In genomic region chr6:72316044-72316443, GRCm38 (mm10) we compare ENCODE assay signal across 25 mouse cellular contexts. TPM values are rescaled to one million over a fixed set of nuclear protein-coding genes. Genes with fewer than 3 reads are reported as not detected.
DNase-seq lines count a peak whose midpoint lies in the region; ATAC-seq lines count a peak whose summit lies in the region.
"Had no signal": no experiment of that assay in that cellular context is flagged by ENCODE, and none has a peak within 500 bp of the region (broad histone marks: within the 10 kb centered on the region; RNA-seq: fewer than 3 reads in every experiment).

No protein-coding gene starts in this region.

- no peak for DNase-seq in heart, postnatal 4 days
- DNase-seq in lung, adult 18-20 months = peak; percentile 66 to 70
- DNase-seq in lung, postnatal 14 days = no peak
- peak; percentile 62 for DNase-seq in lung, postnatal 25 days (ENCODE audit: low spot score)
- no peak for DNase-seq in ovary, postnatal 10 days (ENCODE audit: low spot score)
- no peak for DNase-seq in embryo, embryonic 10 days (ENCODE audit: low spot score)
- DNase-seq: adrenal gland, postnatal 25 days; cerebellum, adult 18-20 months; gastrocnemius, postnatal 10 days; heart, postnatal 10 days; kidney, adult 18-20 months; kidney, postnatal 10 days; liver, embryonic 13.5 days; thymus, postnatal 14 days had no signal

- H3K4me2 ChIP-seq in heart, embryonic 11.5 days = no peak overlapping the region
- H3K4me2 ChIP-seq: embryonic facial prominence, embryonic 15.5 days; liver, embryonic 13.5 days had no signal

- peaks cover 12% of the 10 kb centered on the region for H3K36me3 ChIP-seq in heart, embryonic 11.5 days (ENCODE audit: control insufficient read depth, insufficient read depth, low read length)

- H3K27ac ChIP-seq in heart, embryonic 11.5 days (ENCODE audit: low read depth, low read length) = 0 out of 2 replicates have a peak overlapping the region, but pooled peaks have one; percentile 16
- H3K27ac ChIP-seq: embryonic facial prominence, embryonic 15.5 days; forebrain, embryonic 10.5 days; layer of hippocampus, adult 2 months; limb, embryonic 10.5 days; liver, embryonic 13.5 days had no signal

- no peak for ATAC-seq in heart, embryonic 11.5 days (replicated peaks; ENCODE audit: insufficient number of reproducible peaks, low FRiP score, low TSS enrichment)
- 0 out of 2 replicates have a peak, but pooled peaks have one; percentile 26 for ATAC-seq in common myeloid progenitor, adult 5-6 weeks (replicated peaks; ENCODE audit: low read depth, poor library complexity, severe bottlenecking)
- ATAC-seq: hindbrain, embryonic 16.5 days had no signal

- no peak overlapping the region for H3K4me3 ChIP-seq in heart, embryonic 11.5 days (ENCODE audit: low read depth, low read length)
- H3K4me3 ChIP-seq: embryonic facial prominence, embryonic 15.5 days; forebrain, embryonic 10.5 days; layer of hippocampus, adult 2 months; limb, embryonic 10.5 days; liver, embryonic 13.5 days had no signal

- H3K9me3 ChIP-seq in heart, embryonic 11.5 days (replicated peaks; ENCODE audit: control insufficient read depth, low read length) = no peaks in the 10 kb centered on the region
- H3K9me3 ChIP-seq: embryonic facial prominence, embryonic 15.5 days; forebrain, embryonic 10.5 days; limb, embryonic 10.5 days; liver, embryonic 13.5 days had no signal

- peaks cover 25% of the 10 kb centered on the region for H3K4me1 ChIP-seq in heart, embryonic 11.5 days (ENCODE audit: control insufficient read depth, insufficient read depth, low read length)
- H3K4me1 ChIP-seq: embryonic facial prominence, embryonic 15.5 days; forebrain, embryonic 10.5 days had no signal

- no peak overlapping the region for H3K9ac ChIP-seq in heart, embryonic 11.5 days (ENCODE audit: low read depth, low read length)
- H3K9ac ChIP-seq: embryonic facial prominence, embryonic 15.5 days; liver, embryonic 13.5 days had no signal

- H3K27me3 ChIP-seq in heart, embryonic 11.5 days (ENCODE audit: control insufficient read depth, insufficient read depth, low read length) = no peaks in the 10 kb centered on the region
- H3K27me3 ChIP-seq: CH12.LX; embryonic facial prominence, embryonic 15.5 days; liver, embryonic 13.5 days had no signal

- 28% methylated on average over 1 of the region's 1 CpGs for WGBS in heart, embryonic 11.5 days (ENCODE audit: insufficient replicate concordance)

RNA-seq across cellular contexts. Expression of gene Sftpb, which starts 11.6 kb away (rescaled TPM):
- 0.23 TPM in 1 of 2 replicates, not detected in the other for polyA plus RNA-seq in heart, embryonic 11.5 days (2014; fragmentation: Nextera tagmentation; extraction: Ambion mirVana)
- total RNA-seq in heart, postnatal 4 days (2021) = not detected
- total RNA-seq in common myeloid progenitor, adult 5-6 weeks (2017) = not detected in 2 replicates
- total RNA-seq: adrenal gland, postnatal 25 days; CH12.LX; gastrocnemius, postnatal 10 days; heart, postnatal 10 days; layer of hippocampus, adult 2 months; left cerebral cortex, adult 18-20 months had no signal
- polyA plus RNA-seq: embryonic facial prominence, embryonic 15.5 days; forebrain, embryonic 10.5 days; limb, embryonic 10.5 days; liver, embryonic 13.5 days; neural tube, embryonic 11.5 days; stomach, embryonic 16.5 days had no signal

RNA-seq across cellular contexts. Expression of gene Usp39, which starts 28.9 kb away (rescaled TPM):
- polyA plus RNA-seq in heart, embryonic 11.5 days (2014; fragmentation: Nextera tagmentation; extraction: Ambion mirVana) = 51.4 and 54.5 TPM in 2 replicates
- total RNA-seq in heart, postnatal 4 days (2021) = 10 to 100 TPM; 28.1 to 29.1 TPM
- total RNA-seq in common myeloid progenitor, adult 5-6 weeks (2017) = 122 and 147 TPM in 2 replicates

RNA-seq across cellular contexts. Expression of gene 0610030E20Rik, which starts 31.1 kb away (rescaled TPM):
- polyA plus RNA-seq in heart, embryonic 11.5 days (2014; fragmentation: Nextera tagmentation; extraction: Ambion mirVana) = 12.9 and 17.4 TPM in 2 replicates
- 10 to 100 TPM; 12.7 to 13.0 TPM for total RNA-seq in heart, postnatal 4 days (2021)
- 25.2 and 25.8 TPM in 2 replicates for total RNA-seq in common myeloid progenitor, adult 5-6 weeks (2017)

RNA-seq across cellular contexts. Expression of gene Tmem150a, which starts 39.2 kb away (rescaled TPM):
- 14.8 and 15.1 TPM in 2 replicates for polyA plus RNA-seq in heart, embryonic 11.5 days (2014; fragmentation: Nextera tagmentation; extraction: Ambion mirVana)
- total RNA-seq in heart, postnatal 4 days (2021) = 10 to 100 TPM in 1 of 2 experiments, 1 to 10 TPM in 1; 9.8 to 12.3 TPM
- 1.2 TPM in 1 of 2 replicates, not detected in the other for total RNA-seq in common myeloid progenitor, adult 5-6 weeks (2017)

RNA-seq across cellular contexts. Expression of gene Rnf181, which starts 50.7 kb away (rescaled TPM):
- polyA plus RNA-seq in heart, embryonic 11.5 days (2014; fragmentation: Nextera tagmentation; extraction: Ambion mirVana) = 95.4 and 107 TPM in 2 replicates
- total RNA-seq in heart, postnatal 4 days (2021) = 10 to 100 TPM; 41.1 to 42.4 TPM
- 30.2 and 44.7 TPM in 2 replicates for total RNA-seq in common myeloid progenitor, adult 5-6 weeks (2017)

Comparison
In these comparisons a context has a peak if more than half of its experiments do, and no peak if none do; other contexts are left out.
1. DNase-seq: peak in lung, adult 18-20 months (2 of 2) and lung, postnatal 25 days (single experiment); none in heart, postnatal 4 days (single experiment), lung, postnatal 14 days (single experiment), ovary, postnatal 10 days (single experiment) and embryo, embryonic 10 days (single experiment).